Mouse (Mus musculus): ENCODE measurements around the gene Defa20. TPM values are rescaled to one million over a fixed set of nuclear protein-coding genes. Genes with fewer than 3 reads are reported as not detected.

Defa20 gene
- not detected for total RNA-seq (2023)

GRCm38 (mm10) chr8:21508958-21509357 lies at the start of gene Defa20:
Gene Defa20, plus strand, starts transcription at chr8:21509258.

DNA sequence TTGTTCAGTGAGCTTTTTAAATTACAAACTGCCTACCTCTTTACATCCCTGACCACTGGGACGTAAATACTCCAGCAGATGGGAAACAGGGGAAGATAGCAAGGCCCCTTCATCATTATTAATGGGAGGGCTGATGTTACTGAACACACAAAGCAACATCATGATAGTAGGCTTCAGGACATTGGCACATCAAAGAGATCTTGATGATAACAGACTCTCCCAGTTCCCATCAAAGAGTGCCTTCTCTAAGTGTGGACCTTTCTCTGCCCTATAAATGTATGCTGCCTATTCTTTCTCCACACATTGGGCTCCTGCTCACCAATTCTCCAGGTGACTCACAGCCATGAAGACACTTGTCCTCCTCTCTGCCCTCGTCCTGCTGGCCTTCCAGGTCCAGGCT lies 19.7 kb downstream of the Defa20 start, which contains the start of gene Defa32:
Defa32 (plus strand) TSS at position 301 of the 400 bp plus-strand sequence.

Other genes with a start within 250 kb of the Defa20 start
- not detected for gene Defa27, start 193.7 kb upstream of the Defa20 start, total RNA-seq (2023)
- not detected for gene Defa29, start 182.2 kb upstream of the Defa20 start, total RNA-seq (2023)
- not detected for gene Defa2, start 130.7 kb upstream of the Defa20 start, total RNA-seq (2023)
- gene Defa33, start 117.4 kb upstream of the Defa20 start, total RNA-seq (2023) = not detected
- not detected for gene Defa36, start 81.8 kb upstream of the Defa20 start, total RNA-seq (2023)
- gene Gm7849, start 52.7 kb upstream of the Defa20 start, total RNA-seq (2023) = not detected
- not detected for gene Defa32, start 19.8 kb downstream of the Defa20 start, total RNA-seq (2023)
- gene Defa37, start 56.1 kb downstream of the Defa20 start, total RNA-seq (2023) = not detected
- not detected for gene Defa28, start 73.7 kb downstream of the Defa20 start, total RNA-seq (2023)
- not detected for gene Gm7861, start 85.2 kb downstream of the Defa20 start, total RNA-seq (2023)
- gene Defa26, start 108.9 kb downstream of the Defa20 start, total RNA-seq (2023) = not detected
- not detected for gene Defa17, start 146.5 kb downstream of the Defa20 start, total RNA-seq (2023)
- gene Defa34, start 156.5 kb downstream of the Defa20 start, total RNA-seq (2023) = not detected
- not detected for gene AY761184, start 194.4 kb downstream of the Defa20 start, total RNA-seq (2023)
- gene Defa24, start 225.2 kb downstream of the Defa20 start, total RNA-seq (2023) = not detected

Data from neutrophil, adult 83 days (primary cell).